Mouse (Mus musculus) embryonic fibroblast, embryonic 13.5 days (primary cell): Measurements from ENCODE around the gene Cacng2.

Experiments used
- CTCF ChIP-seq: IDR thresholded peaks from 2 replicates; pipeline ENCODE4 v1.5.1; 2011; ENCODE audit warnings: mild to moderate bottlenecking, control low read depth, low read length, moderate library complexity, borderline replicate concordance; ENCODE audit not compliant: insufficient read depth
- POLR2A ChIP-seq: IDR thresholded peaks from 2 replicates; pipeline ENCODE4 v1.6.1; 2011; ENCODE audit warnings: low read depth, mild to moderate bottlenecking, control low read depth, low read length, moderate library complexity

- TF ChIP-seq POLR2A, result no peak
- TF ChIP-seq CTCF, result no peak
These were observed 138.6 kb downstream of the Cacng2 start for GRCm38 (mm10) chr15:77981181-77981680.
